Mouse (Mus musculus) C2C12 (cell line): ENCODE data around the gene Stk4. TPM values are rescaled to one million over a fixed set of nuclear protein-coding genes. Genes with fewer than 3 reads are reported as not detected.

Experiments used
- H3K27me3 ChIP-seq: one replicate; pipeline ENCODE4 v1.6.1; 2011; ENCODE audit not compliant: control insufficient read depth, insufficient read depth, insufficient read length
- H3K36me3 ChIP-seq: one replicate; pipeline ENCODE4 v1.6.1; 2011; ENCODE audit not compliant: control insufficient read depth, insufficient read depth
- H3K4me3 ChIP-seq: one replicate; pipeline ENCODE4 v1.5.1; 2011; ENCODE audit warnings: mild to moderate bottlenecking, control low read depth; ENCODE audit not compliant: poor library complexity, insufficient read depth, severe bottlenecking
- H3K79me2 ChIP-seq: one replicate; pipeline ENCODE4 v1.6.1; 2011; ENCODE audit not compliant: control insufficient read depth, insufficient read depth
- H3K79me3 ChIP-seq: one replicate; pipeline ENCODE4 v1.6.1; 2011; ENCODE audit warnings: low read depth, control low read depth
- H3ac ChIP-seq: one replicate; pipeline ENCODE3; 2011; ENCODE audit warnings: low read depth; ENCODE audit not compliant: control insufficient read depth, insufficient read length
- CEBPB ChIP-seq: IDR thresholded peaks from one replicate; pipeline ENCODE4 v1.6.1; 2011; ENCODE audit warnings: low read depth, mild to moderate bottlenecking, control low read depth, moderate library complexity
- CTCF ChIP-seq: IDR thresholded peaks from one replicate; pipeline ENCODE4 v1.5.1; 2011; ENCODE audit not compliant: control insufficient read depth, insufficient read depth, insufficient read length
- FOSL1 ChIP-seq: IDR thresholded peaks from one replicate; pipeline ENCODE4 v1.8.0; 2011; ENCODE audit warnings: mild to moderate bottlenecking, low read length; ENCODE audit not compliant: poor library complexity, insufficient read depth, severe bottlenecking
- MAX ChIP-seq: IDR thresholded peaks from one replicate; pipeline ENCODE4 v1.6.1; 2011; ENCODE audit warnings: mild to moderate bottlenecking, control low read depth
- MYOD1 ChIP-seq: IDR thresholded peaks from one replicate; pipeline ENCODE4 v1.6.1; 2011; ENCODE audit warnings: low read depth; ENCODE audit not compliant: control insufficient read depth, insufficient read length
- MYOG ChIP-seq: IDR thresholded peaks from one replicate; pipeline ENCODE4 v1.6.1; 2011; ENCODE audit not compliant: control insufficient read depth, insufficient read length; ENCODE audit errors: extremely low read depth
- USF1 ChIP-seq: IDR thresholded peaks from one replicate; pipeline ENCODE4 v1.6.1; 2011; ENCODE audit warnings: low read depth, mild to moderate bottlenecking, control low read depth, moderate library complexity
- polyA plus RNA-seq: library from polyadenylated mRNA; unstranded; fragments of >200 nt; fragmentation: generic; extraction: Trizol; gene quantifications from one replicate; pipeline ENCODE4 v1.2.1, GENCODE M21; 2012; ENCODE audit warnings: missing spikeins

Stk4 gene
- polyA plus RNA-seq, 1 experiment = 9.5 TPM

- TF ChIP-seq CEBPB (no peak), FOSL1 (no peak), MYOG (no peak), MYOD1 (no peak), CTCF (no peak), MAX (no peak)
- Histone ChIP-seq H3K36me3 (peaks cover 4% of the 10 kb centered on the region), H3K4me3 (no peak overlapping the region), H3K79me3 (no peaks in the 10 kb centered on the region), H3K27me3 (no peaks in the 10 kb centered on the region), H3K79me2 (no peaks in the 10 kb centered on the region), H3ac (no peak overlapping the region)
Observed at GRCm38 (mm10) chr2:164136393-164136792, 66.3 kb downstream of the Stk4 start.

GRCm38 (mm10) chr2:164137754-164138153, 67.6 kb downstream of the Stk4 start:
- Histone ChIP-seq H3K79me3 (no peaks in the 10 kb centered on the region), H3K27me3 (no peaks in the 10 kb centered on the region), H3ac (no peak overlapping the region), H3K4me3 (no peak overlapping the region), H3K79me2 (no peaks in the 10 kb centered on the region), H3K36me3 (peaks cover 4% of the 10 kb centered on the region)
- TF ChIP-seq USF1 (no peak), CTCF (no peak), FOSL1 (no peak), MYOD1 (no peak), MYOG (no peak), CEBPB (no peak), MAX (no peak)

GRCm38 (mm10) chr2:164142021-164142420, 71.9 kb downstream of the Stk4 start:
- Histone ChIP-seq H3K27me3 (no peaks in the 10 kb centered on the region), H3K4me3 (no peak overlapping the region), H3K79me3 (no peaks in the 10 kb centered on the region), H3K79me2 (no peaks in the 10 kb centered on the region), H3K36me3 (peaks cover 5% of the 10 kb centered on the region), H3ac (no peak overlapping the region)
- TF ChIP-seq CEBPB = no peak
- TF ChIP-seq MYOG = no peak
- TF ChIP-seq USF1 = no peak
- no peak for TF ChIP-seq FOSL1

GRCm38 (mm10) chr2:164144025-164144424, 73.9 kb downstream of the Stk4 start:
- Histone ChIP-seq H3K27me3 (no peaks in the 10 kb centered on the region), H3K79me2 (no peaks in the 10 kb centered on the region), H3K79me3 (no peaks in the 10 kb centered on the region), H3ac (no peak overlapping the region), H3K36me3 (peaks cover 7% of the 10 kb centered on the region), H3K4me3 (no peak overlapping the region)
- no peak for TF ChIP-seq MAX
- TF ChIP-seq USF1 = no peak
- no peak for TF ChIP-seq MYOG
- no peak for TF ChIP-seq MYOD1
- no peak for TF ChIP-seq CEBPB
- TF ChIP-seq FOSL1 = no peak
- no peak for TF ChIP-seq CTCF

- H3K36me3 ChIP-seq = peaks cover 7% of the 10 kb centered on the region
- no peaks in the 10 kb centered on the region for H3K79me3 ChIP-seq
- no peak overlapping the region for H3K4me3 ChIP-seq
- no peak overlapping the region for H3ac ChIP-seq
- H3K79me2 ChIP-seq = no peaks in the 10 kb centered on the region
- H3K27me3 ChIP-seq = no peaks in the 10 kb centered on the region
- no peak for TF ChIP-seq MYOD1
- no peak for TF ChIP-seq USF1
- TF ChIP-seq MYOG = no peak
- TF ChIP-seq CTCF = no peak
- TF ChIP-seq FOSL1 = no peak
Observed at GRCm38 (mm10) chr2:164144541-164144940, 74.4 kb downstream of the Stk4 start.

- Histone ChIP-seq H3K4me3 (no peak overlapping the region), H3K36me3 (peaks cover 10% of the 10 kb centered on the region), H3K79me2 (no peaks in the 10 kb centered on the region), H3K79me3 (no peaks in the 10 kb centered on the region), H3K27me3 (no peaks in the 10 kb centered on the region), H3ac (no peak overlapping the region)
- TF ChIP-seq CEBPB = no peak
- TF ChIP-seq MYOG = no peak
- TF ChIP-seq MAX = no peak
- no peak for TF ChIP-seq MYOD1
- TF ChIP-seq FOSL1 = no peak
- TF ChIP-seq USF1 = no peak
- TF ChIP-seq CTCF = no peak
Observed at GRCm38 (mm10) chr2:164146556-164146955, 76.4 kb downstream of the Stk4 start.
